Mouse (Mus musculus): Measurements from ENCODE around the gene Gbgt1. TPM values are rescaled to one million over a fixed set of nuclear protein-coding genes. Genes with fewer than 3 reads are reported as not detected.

The Gbgt1 gene
- polyA plus RNA-seq (2015; fragmentation: Illumina TruSeq; extraction: RNeasy Lipid Tissue Mini Kit (QIAGEN cat#74804); ENCODE audit: low read depth, low replicate concordance), result 0.64 TPM

DNA sequence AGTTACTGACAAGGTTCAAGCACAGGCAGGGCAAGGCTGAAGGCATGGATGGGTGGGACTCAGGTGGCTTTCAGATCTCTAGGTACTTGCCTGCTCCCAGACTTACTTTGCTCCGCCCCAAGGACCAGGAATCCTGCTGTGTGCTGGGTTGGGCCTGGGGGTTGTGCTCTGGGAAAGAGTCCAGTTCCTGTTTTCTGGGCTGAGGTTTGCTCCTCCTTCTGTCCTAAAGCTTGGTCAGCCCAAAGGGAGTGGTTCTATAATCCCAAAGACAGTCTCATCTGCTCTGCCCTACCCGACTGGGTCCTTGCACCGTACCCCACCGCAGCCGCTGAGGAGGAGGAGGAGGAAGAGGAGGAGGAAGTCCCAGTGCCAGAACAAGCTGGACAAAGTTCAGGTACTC, at the start of gene Gbgt1:
Gbgt1 (plus strand) TSS at position 221 of the 400 bp plus-strand sequence.

DNA sequence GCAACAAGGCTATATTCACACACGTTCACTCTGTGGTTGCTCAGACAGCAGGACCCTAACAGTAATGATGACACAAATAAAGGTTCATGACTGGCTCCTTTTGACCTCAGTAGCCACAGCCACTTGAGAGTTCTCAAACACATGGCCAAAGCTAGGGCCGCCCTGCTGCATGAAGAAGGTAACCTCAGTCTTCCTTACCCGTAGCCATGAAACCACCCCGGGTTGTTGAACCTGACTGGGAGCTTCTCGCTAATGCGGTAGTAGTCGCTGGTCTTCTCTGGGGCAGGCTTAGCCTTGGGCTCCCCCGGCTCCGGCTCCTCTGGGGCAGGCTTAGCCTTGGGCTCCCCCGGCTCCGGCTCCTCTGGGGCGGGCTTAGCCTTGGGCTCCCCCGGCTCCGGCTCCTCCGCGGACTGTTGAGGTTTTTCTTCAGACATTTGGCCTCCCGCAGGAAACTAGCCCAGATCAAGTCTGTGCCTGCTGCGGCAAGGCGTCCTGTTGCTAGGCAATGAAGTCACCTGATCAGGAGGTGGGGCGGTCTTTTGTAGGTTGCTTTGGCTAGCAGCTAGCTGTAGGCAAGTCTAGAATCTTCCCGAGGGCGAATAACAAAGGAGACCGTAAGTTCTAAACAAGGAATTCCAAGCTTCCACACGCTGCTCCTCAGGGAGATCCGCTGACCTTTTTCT, 30.7 kb upstream of the Gbgt1 start, which contains the start of gene 1700007K13Rik:
1700007K13Rik (minus strand) TSS at position 497 of the 683 bp plus-strand sequence.

DNA sequence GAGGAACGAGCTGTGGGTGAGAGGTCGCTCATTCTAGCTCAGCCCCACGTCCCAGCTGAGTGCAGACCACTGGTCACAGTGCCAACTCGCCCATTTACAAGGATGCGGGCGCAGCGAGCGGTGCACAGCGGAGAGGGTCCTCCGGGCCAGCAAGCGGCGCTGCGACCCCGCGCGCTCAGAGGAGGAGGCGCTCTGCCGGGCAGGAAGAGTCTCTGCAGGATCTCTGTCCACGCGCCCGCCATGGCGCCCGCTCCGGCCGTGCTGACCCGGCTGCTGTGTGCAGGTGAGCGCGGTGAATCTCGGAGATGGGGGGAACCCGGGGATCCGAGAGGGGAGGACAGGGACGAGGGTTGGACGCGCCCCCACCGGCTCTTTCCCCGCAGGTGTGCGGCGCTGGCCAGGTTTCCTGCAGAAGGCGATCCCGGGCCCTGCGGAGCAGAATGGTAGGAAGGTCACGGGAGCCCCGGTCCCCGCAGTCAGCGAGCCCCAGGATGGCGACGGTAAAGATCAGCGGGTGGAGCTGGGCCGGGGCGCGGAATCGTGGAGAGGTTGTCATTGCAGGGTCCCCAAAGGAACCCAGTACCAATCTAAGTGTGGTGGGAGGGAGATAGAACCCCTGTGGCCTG, 28.7 kb upstream of the Gbgt1 start, which contains the start of gene Mrps2:
Mrps2 (plus strand) TSS at position 207 of the 626 bp plus-strand sequence.

DNA sequence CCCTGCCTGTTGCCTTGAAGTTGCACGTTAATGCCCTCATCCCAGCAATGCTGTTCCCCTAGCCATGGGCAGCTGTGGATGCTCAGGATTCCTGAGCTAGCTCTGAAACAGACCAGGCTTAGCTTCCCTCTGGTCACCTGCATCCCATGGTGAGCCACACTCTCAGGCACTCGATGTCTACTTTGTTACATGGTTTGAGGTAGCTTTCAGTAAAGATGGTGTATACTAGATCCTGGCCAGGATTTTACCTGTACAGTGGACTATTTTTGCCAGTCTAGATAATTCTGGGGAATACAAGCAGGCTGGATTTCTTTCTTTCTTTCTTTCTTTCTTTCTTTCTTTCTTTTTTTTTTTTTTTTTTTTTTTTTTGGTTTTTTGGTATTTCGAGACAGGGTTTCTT, 9.1 kb downstream of the Gbgt1 start, which contains the start of gene Gm10134:
Gm10134 (plus strand) TSS at position 301 of the 400 bp plus-strand sequence.

DNA sequence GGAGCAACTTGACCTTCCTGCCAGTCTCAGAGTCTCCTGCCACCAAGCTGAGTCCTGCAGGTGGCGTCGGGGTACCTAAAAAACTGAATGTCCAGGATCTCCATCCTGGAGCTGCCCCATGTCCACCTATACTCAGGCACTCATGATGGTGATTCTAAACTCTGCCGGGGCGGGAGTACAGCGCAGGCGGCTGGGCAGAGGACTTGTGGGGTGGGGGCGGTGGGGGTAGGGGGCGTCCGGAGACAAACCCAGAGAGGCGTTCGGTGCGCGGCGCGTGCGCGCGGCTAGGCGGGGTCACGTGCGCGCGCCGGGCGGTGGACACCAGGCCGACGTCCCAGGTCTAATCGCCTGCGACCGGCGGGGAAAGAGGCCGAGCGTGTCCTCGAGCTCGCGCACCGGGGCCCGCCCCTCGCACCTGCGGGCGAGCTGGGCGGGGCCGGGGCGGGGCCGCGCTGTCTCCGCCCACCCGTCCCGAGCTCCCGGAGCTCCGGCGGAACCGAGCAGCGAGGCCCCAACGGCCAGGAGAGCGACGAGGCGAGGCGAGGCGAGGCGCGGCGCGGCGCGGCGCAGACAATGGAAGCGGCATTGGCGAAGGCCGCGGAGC, 16.2 kb downstream of the Gbgt1 start, which contains the start of gene Ralgds:
Ralgds (plus strand) TSS at position 328 of the 604 bp plus-strand sequence.

Other genes starting within 250 kb of the Gbgt1 start
- 12.2 TPM for gene Ppp1r26, start 50.1 kb upstream of the Gbgt1 start, polyA plus RNA-seq (2015; fragmentation: Illumina TruSeq; extraction: RNeasy Lipid Tissue Mini Kit (QIAGEN cat#74804); ENCODE audit: low read depth, low replicate concordance)
- 7.3 TPM for gene 1700007K13Rik, start 30.6 kb upstream of the Gbgt1 start, polyA plus RNA-seq (2015; fragmentation: Illumina TruSeq; extraction: RNeasy Lipid Tissue Mini Kit (QIAGEN cat#74804); ENCODE audit: low read depth, low replicate concordance)
- 33.7 TPM for gene Mrps2, start 28.8 kb upstream of the Gbgt1 start, polyA plus RNA-seq (2015; fragmentation: Illumina TruSeq; extraction: RNeasy Lipid Tissue Mini Kit (QIAGEN cat#74804); ENCODE audit: low read depth, low replicate concordance)
- gene Gm10134, start 9.2 kb downstream of the Gbgt1 start, polyA plus RNA-seq (2015; fragmentation: Illumina TruSeq; extraction: RNeasy Lipid Tissue Mini Kit (QIAGEN cat#74804); ENCODE audit: low read depth, low replicate concordance), result not detected
- gene Ralgds, start 16.2 kb downstream of the Gbgt1 start, polyA plus RNA-seq (2015; fragmentation: Illumina TruSeq; extraction: RNeasy Lipid Tissue Mini Kit (QIAGEN cat#74804); ENCODE audit: low read depth, low replicate concordance), result 54.0 TPM
- gene Cel, start 66.5 kb downstream of the Gbgt1 start, polyA plus RNA-seq (2015; fragmentation: Illumina TruSeq; extraction: RNeasy Lipid Tissue Mini Kit (QIAGEN cat#74804); ENCODE audit: low read depth, low replicate concordance), result not detected
- gene Gtf3c5, start 86.9 kb downstream of the Gbgt1 start, polyA plus RNA-seq (2015; fragmentation: Illumina TruSeq; extraction: RNeasy Lipid Tissue Mini Kit (QIAGEN cat#74804); ENCODE audit: low read depth, low replicate concordance), result 17.9 TPM
- not detected for gene Gfi1b, start 125.1 kb downstream of the Gbgt1 start, polyA plus RNA-seq (2015; fragmentation: Illumina TruSeq; extraction: RNeasy Lipid Tissue Mini Kit (QIAGEN cat#74804); ENCODE audit: low read depth, low replicate concordance)
- 26.9 TPM for gene Tsc1, start 144.3 kb downstream of the Gbgt1 start, polyA plus RNA-seq (2015; fragmentation: Illumina TruSeq; extraction: RNeasy Lipid Tissue Mini Kit (QIAGEN cat#74804); ENCODE audit: low read depth, low replicate concordance)
- gene Spaca9, start 202.8 kb downstream of the Gbgt1 start, polyA plus RNA-seq (2015; fragmentation: Illumina TruSeq; extraction: RNeasy Lipid Tissue Mini Kit (QIAGEN cat#74804); ENCODE audit: low read depth, low replicate concordance), result 1.4 TPM
- 4.0 TPM for gene Ak8, start 203.3 kb downstream of the Gbgt1 start, polyA plus RNA-seq (2015; fragmentation: Illumina TruSeq; extraction: RNeasy Lipid Tissue Mini Kit (QIAGEN cat#74804); ENCODE audit: low read depth, low replicate concordance)

All from brain, adult 10 weeks (tissue).